Mouse (Mus musculus) T-helper 1 cell (primary cell): ENCODE measurements around the gene Epb41l5.

Source experiments
- in situ Hi-C: fragments of 300-600 bp; cut with MboI, MseI; formaldehyde crosslinking; loops from one replicate; pipeline ENCODE4 v1.15.1; 2025; ENCODE audit warnings: high pct_unique_total_duplicates

The Epb41l5 gene

GRCm38 (mm10) chr1:119598855-119599254 is 49.9 kb downstream of the Epb41l5 start:
- in situ Hi-C loops = no loop called here

GRCm38 (mm10) chr1:119596954-119597480 is 51.8 kb downstream of the Epb41l5 start:
- in situ Hi-C loops = no loop called here

- in situ Hi-C loops = no loop called here
Measured at GRCm38 (mm10) chr1:119590041-119590440, 58.8 kb downstream of the Epb41l5 start.

- in situ Hi-C loops = no loop called here
Measured at GRCm38 (mm10) chr1:119584974-119585373, 63.8 kb downstream of the Epb41l5 start.

- in situ Hi-C loops = no loop called here
Measured at GRCm38 (mm10) chr1:119570134-119570533, 78.7 kb downstream of the Epb41l5 start.

GRCm38 (mm10) chr1:119565531-119565930 is 83.3 kb downstream of the Epb41l5 start:
- in situ Hi-C loops = no loop called here

- in situ Hi-C loops = no loop called here
Measured at GRCm38 (mm10) chr1:119557641-119558395, 91.0 kb downstream of the Epb41l5 start.

- in situ Hi-C loops = no loop called here
Measured at GRCm38 (mm10) chr1:119555651-119556050, 93.1 kb downstream of the Epb41l5 start.

GRCm38 (mm10) chr1:119551651-119552050 is 97.1 kb downstream of the Epb41l5 start:
- in situ Hi-C loops = no loop called here

GRCm38 (mm10) chr1:119550064-119550463 is 98.7 kb downstream of the Epb41l5 start:
- in situ Hi-C loops = no loop called here

- in situ Hi-C loops = loop anchor here (10.0 kb wide), 2 partner anchors 105 to 345 kb away; no protein-coding TSS in a partner anchor
Measured at GRCm38 (mm10) chr1:119549327-119549689, 99.5 kb downstream of the Epb41l5 start.

- in situ Hi-C loops = loop anchor here (10.0 kb wide), 2 partner anchors 106 to 346 kb away; no protein-coding TSS in a partner anchor
Measured at GRCm38 (mm10) chr1:119548668-119549326, 100.0 kb downstream of the Epb41l5 start.

GRCm38 (mm10) chr1:119546490-119546889 is 102.3 kb downstream of the Epb41l5 start:
- in situ Hi-C loops = loop anchor here (10.0 kb wide), 2 partner anchors 108 to 348 kb away; no protein-coding TSS in a partner anchor

- in situ Hi-C loops = loop anchor here (10.0 kb wide), 2 partner anchors 109 to 349 kb away; no protein-coding TSS in a partner anchor
Measured at GRCm38 (mm10) chr1:119545671-119546070, 103.1 kb downstream of the Epb41l5 start.

GRCm38 (mm10) chr1:119545164-119545563 is 103.6 kb downstream of the Epb41l5 start:
- in situ Hi-C loops = loop anchor here (10.0 kb wide), 2 partner anchors 110 to 350 kb away; no protein-coding TSS in a partner anchor

- in situ Hi-C loops = loop anchor here (10.0 kb wide), 2 partner anchors 110 to 350 kb away; no protein-coding TSS in a partner anchor
Measured at GRCm38 (mm10) chr1:119544611-119545155, 104.1 kb downstream of the Epb41l5 start.

- in situ Hi-C loops = loop anchor here (10.0 kb wide), 2 partner anchors 111 to 351 kb away; no protein-coding TSS in a partner anchor
Measured at GRCm38 (mm10) chr1:119543316-119543715, 105.5 kb downstream of the Epb41l5 start.

GRCm38 (mm10) chr1:119541570-119541969 is 107.2 kb downstream of the Epb41l5 start:
- in situ Hi-C loops = loop anchor here (10.0 kb wide), 2 partner anchors 113 to 353 kb away; no protein-coding TSS in a partner anchor

GRCm38 (mm10) chr1:119540836-119541557 is 107.8 kb downstream of the Epb41l5 start:
- in situ Hi-C loops = loop anchor here (10.0 kb wide), 2 partner anchors 114 to 354 kb away; no protein-coding TSS in a partner anchor

- in situ Hi-C loops = no loop called here
Measured at GRCm38 (mm10) chr1:119539252-119539651, 109.5 kb downstream of the Epb41l5 start.

GRCm38 (mm10) chr1:119537651-119538050 is 111.1 kb downstream of the Epb41l5 start:
- in situ Hi-C loops = no loop called here
